15 mouse cellular contexts compared by ENCODE assay signal in genomic region chr3:133618491-133618890, GRCm38 (mm10).
"Had no signal": no experiment of that assay in that cellular context is flagged by ENCODE, and none has a peak within 500 bp of the region (broad histone marks: within the 10 kb centered on the region; RNA-seq: fewer than 3 reads in every experiment).

No protein-coding gene starts in this region.

- ATAC-seq: hindbrain, embryonic 16.5 days; inflammation-experienced regulatory T-cells, adult 6 months; intestine, embryonic 15.5 days; intestine, postnatal 0 days had no signal

- DNase-seq: gastrocnemius, postnatal 14 days; gastrocnemius, postnatal 36 days; heart, adult 2 months; heart, postnatal 4 days; kidney, adult 18-20 months; kidney, adult 8-10 months; kidney, postnatal 10 days; kidney, postnatal 25 days; kidney, postnatal 4 days; liver; liver, embryonic 13.5 days had no signal
